Mouse (Mus musculus) stomach, postnatal 0 days (tissue): ENCODE measurements around the gene Shcbp1l.
A peak's percentile ranks its signal among the peaks of the same experiment; 100 is the strongest.

Experiments
- CTCF ChIP-seq: IDR thresholded peaks from 2 replicates; pipeline ENCODE4 v1.5.1; 2016; ENCODE audit warnings: antibody characterized with exemption, low read depth, mild to moderate bottlenecking, moderate library complexity
- EP300 ChIP-seq: optimal IDR thresholded peaks from 2 replicates; pipeline ENCODE3; 2016; ENCODE audit warnings: antibody characterized with exemption

DNA sequence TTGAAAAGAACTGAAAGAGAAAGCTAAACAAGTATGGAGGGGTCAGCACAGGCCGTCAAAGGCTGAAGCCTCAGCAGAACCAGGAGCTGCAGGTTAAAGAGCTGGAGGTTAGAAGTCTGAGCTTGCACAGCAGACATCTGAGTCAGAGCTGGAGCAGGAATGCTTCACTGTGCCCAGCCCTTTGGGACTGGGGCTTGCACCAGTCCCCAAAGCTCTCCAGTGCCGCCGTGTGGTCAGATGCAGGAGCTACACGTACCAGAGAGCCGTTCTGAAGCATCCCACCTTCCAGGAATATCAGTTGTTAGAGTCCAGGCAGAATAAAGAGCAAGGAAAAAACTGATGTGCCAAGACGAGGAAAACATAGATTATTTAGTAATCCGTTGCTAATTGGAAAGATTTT lies 23.2 kb upstream of the Shcbp1l start:
- TF ChIP-seq CTCF (peak; percentile 97), EP300 (no peak)
